Mouse (Mus musculus) C2C12 (cell line): ENCODE data around the gene Krtap5-5. TPM values are rescaled to one million over a fixed set of nuclear protein-coding genes. Genes with fewer than 3 reads are reported as not detected.
"Not testable (repeated sequence)": the region's sequence is repeated elsewhere in the genome, so short reads cannot be mapped to it uniquely, and the experiment has no call there.

Experiments used
- H3K27me3 ChIP-seq: one replicate; pipeline ENCODE4 v1.6.1; 2011; ENCODE audit not compliant: control insufficient read depth, insufficient read depth, insufficient read length
- H3K36me3 ChIP-seq: one replicate; pipeline ENCODE4 v1.6.1; 2011; ENCODE audit not compliant: control insufficient read depth, insufficient read depth
- H3K4me3 ChIP-seq: one replicate; pipeline ENCODE4 v1.5.1; 2011; ENCODE audit warnings: mild to moderate bottlenecking, control low read depth; ENCODE audit not compliant: poor library complexity, insufficient read depth, severe bottlenecking
- H3K79me2 ChIP-seq: one replicate; pipeline ENCODE4 v1.6.1; 2011; ENCODE audit not compliant: control insufficient read depth, insufficient read depth
- H3K79me3 ChIP-seq: one replicate; pipeline ENCODE4 v1.6.1; 2011; ENCODE audit warnings: low read depth, control low read depth
- H3ac ChIP-seq: one replicate; pipeline ENCODE3; 2011; ENCODE audit warnings: low read depth; ENCODE audit not compliant: control insufficient read depth, insufficient read length
- CEBPB ChIP-seq: IDR thresholded peaks from one replicate; pipeline ENCODE4 v1.6.1; 2011; ENCODE audit warnings: low read depth, mild to moderate bottlenecking, control low read depth, moderate library complexity
- CTCF ChIP-seq: IDR thresholded peaks from one replicate; pipeline ENCODE4 v1.5.1; 2011; ENCODE audit not compliant: control insufficient read depth, insufficient read depth, insufficient read length
- FOSL1 ChIP-seq: IDR thresholded peaks from one replicate; pipeline ENCODE4 v1.8.0; 2011; ENCODE audit warnings: mild to moderate bottlenecking, low read length; ENCODE audit not compliant: poor library complexity, insufficient read depth, severe bottlenecking
- MAX ChIP-seq: IDR thresholded peaks from one replicate; pipeline ENCODE4 v1.6.1; 2011; ENCODE audit warnings: mild to moderate bottlenecking, control low read depth
- MYOD1 ChIP-seq: IDR thresholded peaks from one replicate; pipeline ENCODE4 v1.6.1; 2011; ENCODE audit warnings: low read depth; ENCODE audit not compliant: control insufficient read depth, insufficient read length
- MYOG ChIP-seq: IDR thresholded peaks from one replicate; pipeline ENCODE4 v1.6.1; 2011; ENCODE audit not compliant: control insufficient read depth, insufficient read length; ENCODE audit errors: extremely low read depth
- USF1 ChIP-seq: IDR thresholded peaks from one replicate; pipeline ENCODE4 v1.6.1; 2011; ENCODE audit warnings: low read depth, mild to moderate bottlenecking, control low read depth, moderate library complexity
- polyA plus RNA-seq: library from polyadenylated mRNA; unstranded; fragments of >200 nt; fragmentation: generic; extraction: Trizol; gene quantifications from one replicate; pipeline ENCODE4 v1.2.1, GENCODE M21; 2012; ENCODE audit warnings: missing spikeins

The Krtap5-5 gene
- polyA plus RNA-seq, 1 experiment, result not detected

DNA sequence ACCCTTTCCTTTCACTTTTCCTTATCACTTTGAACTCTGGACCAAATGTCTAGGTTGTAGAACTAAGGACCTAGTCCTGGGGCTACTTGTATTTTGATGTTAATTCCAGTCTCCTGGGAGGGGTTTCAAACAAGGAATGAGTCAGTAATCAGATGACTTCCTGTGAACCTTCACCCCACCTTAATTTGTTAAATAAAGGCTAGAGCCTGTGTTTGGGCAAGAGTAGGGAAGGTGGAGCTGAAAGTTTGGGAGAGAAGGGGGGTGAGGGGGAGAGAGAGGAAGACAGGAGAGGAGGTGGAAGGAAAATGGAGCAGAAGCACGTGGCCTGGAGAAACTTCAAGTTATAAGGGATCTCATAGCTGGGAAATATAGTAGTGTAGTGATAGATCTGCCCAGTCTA is 1.8 kb upstream of the Krtap5-5 start:
- no peaks in the 10 kb centered on the region for H3K79me3 ChIP-seq
- no peak overlapping the region for H3ac ChIP-seq
- TF ChIP-seq FOSL1, result no peak
- TF ChIP-seq CEBPB, result no peak
- TF ChIP-seq MAX, result no peak
- no peak for TF ChIP-seq CTCF
- no peak for TF ChIP-seq USF1
- no peak for TF ChIP-seq MYOG
- TF ChIP-seq MYOD1, result no peak
- H3K27me3 ChIP-seq, result no peaks in the 10 kb centered on the region
- H3K4me3 ChIP-seq, result no peak overlapping the region
- H3K79me2 ChIP-seq, result no peaks in the 10 kb centered on the region
- H3K36me3 ChIP-seq, result no peaks in the 10 kb centered on the region

DNA sequence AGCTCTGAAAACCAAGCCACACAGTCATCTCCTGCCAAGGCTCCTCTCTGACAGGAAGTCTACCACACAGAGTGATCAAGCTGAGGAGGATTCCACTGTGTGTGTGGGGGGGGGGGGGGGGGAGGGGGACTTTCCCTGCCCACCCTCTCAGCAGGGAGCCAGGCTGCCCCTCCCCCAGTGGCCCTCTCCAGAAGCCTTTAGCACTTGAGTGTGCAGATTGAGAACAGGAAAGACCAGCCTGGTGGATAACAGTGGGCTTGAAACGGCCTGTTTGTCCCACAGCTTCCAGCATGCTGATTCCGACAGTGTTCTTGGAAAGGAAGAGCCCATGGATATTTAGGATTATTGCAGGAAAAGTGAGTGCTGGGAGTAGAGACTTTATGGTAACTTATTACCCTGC is 5.3 kb downstream of the Krtap5-5 start:
- no peak for TF ChIP-seq MYOG
- TF ChIP-seq CEBPB, result no peak
- no peak for TF ChIP-seq USF1
- no peak for TF ChIP-seq CTCF
- no peak for TF ChIP-seq MAX
- no peak for TF ChIP-seq FOSL1
- no peak for TF ChIP-seq MYOD1
- H3K79me2 ChIP-seq, result no peaks in the 10 kb centered on the region
- no peak overlapping the region for H3K4me3 ChIP-seq
- peaks cover 13% of the 10 kb centered on the region for H3K27me3 ChIP-seq
- H3K36me3 ChIP-seq, result no peaks in the 10 kb centered on the region
- no peak overlapping the region for H3ac ChIP-seq
- H3K79me3 ChIP-seq, result no peaks in the 10 kb centered on the region

DNA sequence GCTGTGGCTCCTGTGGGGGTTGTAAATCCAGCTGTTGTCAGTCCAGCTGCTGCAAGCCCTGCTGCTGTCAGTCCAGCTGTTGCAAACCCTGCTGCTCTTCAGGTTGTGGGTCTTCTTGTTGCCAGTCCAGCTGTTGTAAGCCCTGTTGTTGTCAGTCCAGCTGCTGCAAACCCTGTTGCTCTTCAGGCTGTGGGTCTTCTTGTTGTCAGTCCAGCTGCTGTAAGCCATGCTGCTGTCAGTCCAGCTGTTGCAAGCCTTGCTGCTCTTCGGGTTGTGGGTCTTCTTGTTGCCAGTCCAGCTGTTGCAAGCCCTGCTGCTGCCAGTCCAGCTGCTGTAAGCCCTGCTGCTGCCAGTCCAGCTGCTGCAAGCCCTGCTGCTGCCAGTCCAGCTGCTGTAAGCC is 17.6 kb downstream of the Krtap5-5 start:
- not testable (repeated sequence) for H3K36me3 ChIP-seq, H3K79me3 ChIP-seq, H3K79me2 ChIP-seq, H3ac ChIP-seq, H3K4me3 ChIP-seq, H3K27me3 ChIP-seq

DNA sequence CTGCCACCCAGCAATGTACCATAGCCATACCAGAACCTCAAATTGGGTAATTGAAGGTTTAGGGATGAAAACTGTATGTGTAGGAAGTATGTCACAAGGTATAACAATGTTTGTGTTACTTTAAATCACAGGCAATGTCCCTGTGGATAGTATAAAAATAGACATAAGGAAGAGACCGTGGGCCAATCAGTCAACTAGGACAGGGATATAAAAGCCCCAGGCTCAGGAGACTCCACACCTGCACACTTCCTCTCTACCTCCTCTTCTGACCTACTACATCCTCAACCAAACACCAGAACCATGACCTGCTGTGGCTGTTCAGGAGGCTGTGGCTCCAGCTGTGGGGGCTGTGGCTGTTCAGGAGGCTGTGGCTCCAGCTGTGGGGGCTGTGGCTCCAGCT is 18.2 kb downstream of the Krtap5-5 start, which contains the start of gene Gm7579:
Gene Gm7579, plus strand, starts transcription at position 301 of the 400 bp plus-strand sequence.
- Histone ChIP-seq H3K79me2 (no peaks in the 10 kb centered on the region), H3K79me3 (no peaks in the 10 kb centered on the region), H3K4me3 (no peak within 1 kb of the TSS), H3K27me3 (peaks cover 6% of the 10 kb centered on the region), H3K36me3 (no peaks in the 10 kb centered on the region), H3ac (no peak within 1 kb of the TSS)
- TF ChIP-seq MYOD1, result no peak
- TF ChIP-seq CEBPB, result no peak
- no peak for TF ChIP-seq MYOG
- TF ChIP-seq MAX, result no peak
- TF ChIP-seq CTCF, result no peak
- TF ChIP-seq USF1, result no peak

DNA sequence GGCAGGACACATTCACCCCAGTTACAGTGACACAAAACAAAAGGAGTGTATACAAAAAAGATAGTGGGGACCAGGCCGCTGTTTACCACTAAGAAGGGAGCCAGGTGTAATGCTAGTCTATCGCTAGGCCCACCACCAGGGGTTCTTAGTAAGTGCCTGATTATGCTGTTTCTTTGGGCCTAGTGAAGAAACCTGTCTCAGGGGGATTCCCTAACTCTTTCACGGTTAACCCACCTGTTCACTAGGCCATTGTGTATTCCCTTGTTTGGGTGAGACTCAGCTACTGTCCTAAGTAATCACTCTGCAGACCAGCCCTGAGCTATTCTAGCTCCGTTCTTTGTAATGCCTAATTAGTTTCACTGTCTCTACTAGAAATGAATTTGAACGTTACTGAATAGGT is 22.9 kb downstream of the Krtap5-5 start:
- not testable (repeated sequence) for H3ac ChIP-seq, H3K27me3 ChIP-seq, H3K79me3 ChIP-seq, H3K4me3 ChIP-seq, H3K36me3 ChIP-seq, H3K79me2 ChIP-seq

GRCm38 (mm10) chr7:142205488-142205887 is 24.3 kb downstream of the Krtap5-5 start:
- H3K4me3 ChIP-seq, result no peak overlapping the region
- H3K79me2 ChIP-seq, result no peaks in the 10 kb centered on the region
- H3ac ChIP-seq, result no peak overlapping the region
- no peak for TF ChIP-seq CEBPB
- TF ChIP-seq MAX, result no peak
- TF ChIP-seq CTCF, result no peak
- TF ChIP-seq MYOD1, result no peak
- TF ChIP-seq MYOG, result no peak
- TF ChIP-seq USF1, result no peak
- TF ChIP-seq FOSL1, result no peak
- no peaks in the 10 kb centered on the region for H3K79me3 ChIP-seq
- H3K36me3 ChIP-seq, result no peaks in the 10 kb centered on the region
- H3K27me3 ChIP-seq, result peaks cover 6% of the 10 kb centered on the region
